ENCODE assay signal across 14 mouse cellular contexts in the genomic region with DNA sequence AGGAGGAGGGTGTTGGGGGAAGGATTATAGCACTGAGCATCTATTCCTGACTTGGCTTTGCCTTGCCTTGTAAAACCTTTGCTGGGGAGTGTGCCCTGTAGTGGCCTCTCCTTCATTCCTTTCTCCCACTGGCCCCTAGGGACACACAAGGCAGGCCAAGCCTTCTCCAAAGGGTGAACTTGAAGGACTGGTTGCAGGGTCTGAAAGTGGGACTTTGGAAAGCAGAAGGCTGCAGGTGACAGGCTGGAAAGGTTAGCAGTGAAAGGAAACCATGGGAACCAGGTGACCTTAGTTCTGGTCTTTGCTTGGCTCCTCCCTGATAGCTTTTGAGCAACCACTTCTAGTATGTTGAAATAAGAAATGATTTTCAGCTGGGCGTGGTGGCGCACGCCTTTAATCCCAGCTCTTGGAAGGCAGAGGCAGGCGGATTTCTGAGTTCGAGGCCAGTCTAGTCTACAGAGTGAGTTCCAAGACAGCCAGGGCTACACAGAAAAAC. TPM values are rescaled to one million over a fixed set of nuclear protein-coding genes. Genes with fewer than 3 reads are reported as not detected.
DNase-seq lines count a peak whose midpoint lies in the region; ATAC-seq lines count a peak whose summit lies in the region.
"Had no signal": no experiment of that assay in that cellular context is flagged by ENCODE, and none has a peak within 500 bp of the region (broad histone marks: within the 10 kb centered on the region; RNA-seq: fewer than 3 reads in every experiment).

No protein-coding gene starts in this region.

- H3K27ac ChIP-seq in kidney, embryonic 15.5 days, result no peak overlapping the region
- no peak overlapping the region for H3K27ac ChIP-seq in intestine, embryonic 16.5 days (ENCODE audit: low read length)
- H3K27ac ChIP-seq: hindbrain, embryonic 15.5 days; kidney, postnatal 0 days; liver, embryonic 14.5 days had no signal

- peaks cover 8% of the 10 kb centered on the region; the same call in 1 of the 2 replicates for H3K4me1 ChIP-seq in kidney, embryonic 15.5 days
- peaks cover 6% of the 10 kb centered on the region for H3K4me1 ChIP-seq in intestine, embryonic 16.5 days (ENCODE audit: control insufficient read depth, insufficient read depth, low read length)
- H3K4me1 ChIP-seq: hindbrain, embryonic 15.5 days had no signal

- peak; percentile 1 for DNase-seq in kidney, adult 18-20 months
- peak; percentile 0 for DNase-seq in ovary, adult 18-20 months (ENCODE audit: low spot score)
- DNase-seq in ovary, postnatal 10 days (ENCODE audit: low spot score), result no peak
- DNase-seq in Muller cell, postnatal 12 days (ENCODE audit: inconsistent ontology term), result peak; percentile 22
- DNase-seq in adrenal gland, postnatal 25 days, result no peak
- no peak for DNase-seq in testis, postnatal 10 days (ENCODE audit: low spot score)
- DNase-seq: cerebellum, adult 18-20 months had no signal

- H3K27me3 ChIP-seq in kidney, embryonic 15.5 days, result peaks cover 10% of the 10 kb centered on the region; the same call in 1 of the 2 replicates
- no peaks in the 10 kb centered on the region for H3K27me3 ChIP-seq in intestine, embryonic 16.5 days (replicated peaks; ENCODE audit: control insufficient read depth, insufficient read depth, low read length)
- H3K27me3 ChIP-seq: hindbrain, embryonic 15.5 days had no signal

- no peak overlapping the region for H3K9ac ChIP-seq in kidney, embryonic 15.5 days
- H3K9ac ChIP-seq in intestine, embryonic 16.5 days (ENCODE audit: low read depth, low read length), result no peak overlapping the region
- H3K9ac ChIP-seq: hindbrain, embryonic 15.5 days; liver, embryonic 14.5 days had no signal

- H3K4me2 ChIP-seq in kidney, embryonic 15.5 days, result no peak overlapping the region
- no peak overlapping the region for H3K4me2 ChIP-seq in intestine, embryonic 16.5 days (ENCODE audit: low read depth, low read length)
- H3K4me2 ChIP-seq: hindbrain, embryonic 15.5 days had no signal

- no peaks in the 10 kb centered on the region for H3K9me3 ChIP-seq in kidney, embryonic 15.5 days (replicated peaks)
- no peaks in the 10 kb centered on the region; the same call in 1 of the 2 replicates for H3K9me3 ChIP-seq in intestine, embryonic 16.5 days (ENCODE audit: control insufficient read depth, low read length)
- H3K9me3 ChIP-seq: hindbrain, embryonic 15.5 days had no signal

- H3K4me3 ChIP-seq in kidney, embryonic 15.5 days (replicated peaks), result no peak overlapping the region
- H3K4me3 ChIP-seq in intestine, embryonic 16.5 days (ENCODE audit: low read length), result no peak overlapping the region
- H3K4me3 ChIP-seq: hindbrain, embryonic 15.5 days had no signal

- WGBS in kidney, embryonic 15.5 days, result 94% methylated on average over 5 of the region's 5 CpGs
- 91% methylated on average over 5 of the region's 5 CpGs for WGBS in intestine, embryonic 16.5 days

- ATAC-seq in kidney, embryonic 15.5 days (replicated peaks; ENCODE audit: low FRiP score), result no peak
- peak; percentile 81 for ATAC-seq in intestine, embryonic 16.5 days
- ATAC-seq: forebrain, embryonic 14.5 days had no signal

- H3K36me3 ChIP-seq in kidney, embryonic 15.5 days, result no peaks in the 10 kb centered on the region
- H3K36me3 ChIP-seq in intestine, embryonic 16.5 days (ENCODE audit: control insufficient read depth, insufficient read depth, low read length), result no peaks in the 10 kb centered on the region
- H3K36me3 ChIP-seq: hindbrain, embryonic 15.5 days had no signal

RNA-seq across cellular contexts. Expression of gene Zbp1, which starts 0.9 kb away (rescaled TPM):
- polyA plus RNA-seq in kidney, embryonic 15.5 days (2015; fragmentation: Nextera tagmentation; extraction: Ambion mirVana), result 0.40 and 0.64 TPM in 2 replicates
- 0.65 and 1.9 TPM in 2 replicates for polyA plus RNA-seq in intestine, embryonic 16.5 days (2015; fragmentation: Nextera tagmentation; extraction: Ambion mirVana)
- total RNA-seq in adrenal gland, postnatal 25 days (2021), result 2.6 and 3.5 TPM in 2 replicates
- polyA plus RNA-seq: forebrain, embryonic 14.5 days had no signal

RNA-seq across cellular contexts. Expression of gene Pmepa1, which starts 58.5 kb away (rescaled TPM):
- polyA plus RNA-seq in kidney, embryonic 15.5 days (2015; fragmentation: Nextera tagmentation; extraction: Ambion mirVana), result 4.0 and 4.5 TPM in 2 replicates
- polyA plus RNA-seq in intestine, embryonic 16.5 days (2015; fragmentation: Nextera tagmentation; extraction: Ambion mirVana), result 4.4 and 4.6 TPM in 2 replicates
- 34.2 and 78.1 TPM in 2 replicates for total RNA-seq in adrenal gland, postnatal 25 days (2021)
- total RNA-seq: neutrophil, adult 5-6 weeks had no signal

Comparison
In these comparisons a context has a peak if more than half of its experiments do, and no peak if none do; other contexts are left out.
1. DNase-seq: peak in kidney, adult 18-20 months (single experiment), ovary, adult 18-20 months (single experiment) and Muller cell, postnatal 12 days (single experiment); none in ovary, postnatal 10 days (single experiment), adrenal gland, postnatal 25 days (single experiment) and testis, postnatal 10 days (single experiment).